Mouse (Mus musculus) spleen, adult 2 months (tissue): Measurements from ENCODE around the gene Dtnb.

Source experiments
- CTCF ChIP-seq: fragments of 200-500 bp; IDR thresholded peaks from 2 replicates; pipeline ENCODE4 v1.5.1; 2011; ENCODE audit warnings: mild to moderate bottlenecking, inconsistent platforms; ENCODE audit not compliant: insufficient read depth, insufficient read length, insufficient replicate concordance; ENCODE audit errors: extremely low read depth
- POLR2A ChIP-seq: fragments of 200-500 bp; IDR thresholded peaks from 2 replicates; pipeline ENCODE4 v1.6.1; 2011; ENCODE audit warnings: low read depth, low read length, inconsistent platforms

DNA sequence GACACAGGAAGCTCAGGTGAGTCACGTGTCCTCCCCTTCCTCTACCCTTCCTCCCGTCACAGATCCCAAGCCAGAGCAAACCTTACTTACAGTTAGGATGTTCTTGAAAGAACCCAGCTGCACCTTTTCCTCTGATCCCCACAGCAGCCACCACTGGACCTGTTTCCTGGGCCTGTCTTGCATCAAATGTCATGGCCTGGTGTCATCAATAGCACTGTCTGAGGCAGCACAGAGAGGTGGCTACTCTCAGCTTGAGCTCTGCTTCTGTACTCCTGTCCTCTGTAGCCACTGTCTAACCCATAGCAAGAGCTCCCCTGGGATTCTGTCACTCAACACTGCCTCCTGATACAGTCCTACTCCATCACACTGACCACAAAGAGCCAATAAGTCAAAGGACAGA, 207.5 kb downstream of the Dtnb start:
- no peak for TF ChIP-seq CTCF
- TF ChIP-seq POLR2A: no peak
